Mouse (Mus musculus) hindbrain, embryonic 15.5 days (tissue): Measurements from ENCODE around the gene Cd6. TPM values are rescaled to one million over a fixed set of nuclear protein-coding genes. Genes with fewer than 3 reads are reported as not detected.

Source experiments
- polyA plus RNA-seq: library from polyadenylated mRNA; unstranded; fragments of >200 nt; fragmentation: Nextera tagmentation; extraction: Ambion mirVana; gene quantifications from 2 replicates; pipeline ENCODE4 v1.2.1, GENCODE M21; 2015

The Cd6 gene
- polyA plus RNA-seq, 1 experiment from 2014 or later, result 0.10 TPM

Other genes starting within 250 kb of the Cd6 start
- 221 and 229 TPM in 2 replicates for gene Ddb1, start 224.7 kb downstream of the Cd6 start, polyA plus RNA-seq
- gene Tkfc, start 224.4 kb downstream of the Cd6 start, polyA plus RNA-seq, result 22.0 and 28.3 TPM in 2 replicates
- 0.94 and 1.3 TPM in 2 replicates for gene Vwce, start 195.8 kb downstream of the Cd6 start, polyA plus RNA-seq
- not detected in 2 replicates for gene Pga5, start 152.0 kb downstream of the Cd6 start, polyA plus RNA-seq
- gene Vps37c, start 141.3 kb downstream of the Cd6 start, polyA plus RNA-seq, result 28.8 and 31.8 TPM in 2 replicates
- gene Cd5, start 91.1 kb downstream of the Cd6 start, polyA plus RNA-seq, result 0.25 and 0.28 TPM in 2 replicates
- gene Slc15a3, start 9.7 kb upstream of the Cd6 start, polyA plus RNA-seq, result 0.30 and 0.47 TPM in 2 replicates
- gene Tmem132a, start 39.9 kb upstream of the Cd6 start, polyA plus RNA-seq, result 171 and 188 TPM in 2 replicates
- gene Tmem109, start 51.9 kb upstream of the Cd6 start, polyA plus RNA-seq, result 45.6 and 46.2 TPM in 2 replicates
- 43.3 and 44.1 TPM in 2 replicates for gene Prpf19, start 65.2 kb upstream of the Cd6 start, polyA plus RNA-seq
- 0.21 and 0.27 TPM in 2 replicates for gene Zp1, start 90.6 kb upstream of the Cd6 start, polyA plus RNA-seq
- 0.08 and 0.09 TPM in 2 replicates for gene Ptgdr2, start 107.1 kb upstream of the Cd6 start, polyA plus RNA-seq
- gene Ccdc86, start 119.2 kb upstream of the Cd6 start, polyA plus RNA-seq, result 14.6 and 14.9 TPM in 2 replicates
- gene Ms4a10, start 144.6 kb upstream of the Cd6 start, polyA plus RNA-seq, result not detected in 2 replicates
- gene Ms4a15, start 163.2 kb upstream of the Cd6 start, polyA plus RNA-seq, result 0.17 TPM in 1 of 2 replicates, not detected in the other
- not detected in 2 replicates for gene Ms4a18, start 188.0 kb upstream of the Cd6 start, polyA plus RNA-seq